Mouse (Mus musculus): ENCODE results near the gene Camta1.

- no peak for TF ChIP-seq CTCF (conservative IDR thresholded peaks at IDR 0.05; ENCODE audit: insufficient read depth, insufficient read length, low read depth, low read length)
- no peak for TF ChIP-seq POLR2A (IDR thresholded peaks at IDR 0.05; ENCODE audit: low read depth, low read length)
Observed at GRCm38 (mm10) chr4:150944707-150945106, 917.0 kb downstream of the Camta1 start.
